Mouse (Mus musculus): ENCODE results near the gene Irs3. TPM values are rescaled to one million over a fixed set of nuclear protein-coding genes. Genes with fewer than 3 reads are reported as not detected.

The Irs3 gene
- polyA plus RNA-seq (2014; fragmentation: Illumina TruSeq; extraction: RNeasy Lipid Tissue Mini Kit (QIAGEN cat#74804); ENCODE audit: low replicate concordance) = not detected

GRCm38 (mm10) chr5:137645652-137646091 lies at the start of gene Irs3:
Gene Irs3, minus strand, starts transcription at chr5:137645714.

GRCm38 (mm10) chr5:137684294-137685123 lies 39.0 kb upstream of the Irs3 start, which contains the start of gene Agfg2:
Gene Agfg2, minus strand, starts transcription at chr5:137684726.

GRCm38 (mm10) chr5:137641054-137641453 lies 4.5 kb downstream of the Irs3 start, which contains the start of gene Sap25:
Gene Sap25, plus strand, starts transcription at chr5:137641334.

GRCm38 (mm10) chr5:137628498-137629305 lies 16.8 kb downstream of the Irs3 start, which contains the start of the genes Fbxo24, Lrch4 and Gm20605:
Gene Fbxo24, minus strand, starts transcription at chr5:137629002.
Gene Lrch4, plus strand, starts transcription at chr5:137629121.
Gene Gm20605, plus strand, starts transcription at chr5:137629175.

GRCm38 (mm10) chr5:137613550-137613949 lies 32.0 kb downstream of the Irs3 start, which contains the start of gene Pcolce:
Gene Pcolce, minus strand, starts transcription at chr5:137613784.

GRCm38 (mm10) chr5:137600619-137601364 lies 44.7 kb downstream of the Irs3 start, which contains the start of gene Mospd3:
Gene Mospd3, minus strand, starts transcription at chr5:137601058.

Other genes with a start within 250 kb of the Irs3 start
- gene Zan, start 168.7 kb downstream of the Irs3 start, polyA plus RNA-seq (2014; fragmentation: Illumina TruSeq; extraction: RNeasy Lipid Tissue Mini Kit (QIAGEN cat#74804); ENCODE audit: low replicate concordance) = 0.19 TPM
- gene Pop7, start 143.2 kb downstream of the Irs3 start, polyA plus RNA-seq (2014; fragmentation: Illumina TruSeq; extraction: RNeasy Lipid Tissue Mini Kit (QIAGEN cat#74804); ENCODE audit: low replicate concordance) = not detected
- gene Gigyf1, start 127.2 kb downstream of the Irs3 start, polyA plus RNA-seq (2014; fragmentation: Illumina TruSeq; extraction: RNeasy Lipid Tissue Mini Kit (QIAGEN cat#74804); ENCODE audit: low replicate concordance) = 0.97 TPM
- not detected for gene Epo, start 112.5 kb downstream of the Irs3 start, polyA plus RNA-seq (2014; fragmentation: Illumina TruSeq; extraction: RNeasy Lipid Tissue Mini Kit (QIAGEN cat#74804); ENCODE audit: low replicate concordance)
- gene Gnb2, start 112.2 kb downstream of the Irs3 start, polyA plus RNA-seq (2014; fragmentation: Illumina TruSeq; extraction: RNeasy Lipid Tissue Mini Kit (QIAGEN cat#74804); ENCODE audit: low replicate concordance) = 1.5 TPM
- gene Actl6b, start 92.2 kb downstream of the Irs3 start, polyA plus RNA-seq (2014; fragmentation: Illumina TruSeq; extraction: RNeasy Lipid Tissue Mini Kit (QIAGEN cat#74804); ENCODE audit: low replicate concordance) = not detected
- gene Tfr2, start 75.9 kb downstream of the Irs3 start, polyA plus RNA-seq (2014; fragmentation: Illumina TruSeq; extraction: RNeasy Lipid Tissue Mini Kit (QIAGEN cat#74804); ENCODE audit: low replicate concordance) = not detected
- gene Mospd3, start 44.7 kb downstream of the Irs3 start, polyA plus RNA-seq (2014; fragmentation: Illumina TruSeq; extraction: RNeasy Lipid Tissue Mini Kit (QIAGEN cat#74804); ENCODE audit: low replicate concordance) = not detected
- 1.5 TPM for gene Pcolce, start 31.9 kb downstream of the Irs3 start, polyA plus RNA-seq (2014; fragmentation: Illumina TruSeq; extraction: RNeasy Lipid Tissue Mini Kit (QIAGEN cat#74804); ENCODE audit: low replicate concordance)
- gene Fbxo24, start 16.7 kb downstream of the Irs3 start, polyA plus RNA-seq (2014; fragmentation: Illumina TruSeq; extraction: RNeasy Lipid Tissue Mini Kit (QIAGEN cat#74804); ENCODE audit: low replicate concordance) = not detected
- gene Lrch4, start 16.6 kb downstream of the Irs3 start, polyA plus RNA-seq (2014; fragmentation: Illumina TruSeq; extraction: RNeasy Lipid Tissue Mini Kit (QIAGEN cat#74804); ENCODE audit: low replicate concordance) = 0.30 TPM
- not detected for gene Gm20605, start 16.5 kb downstream of the Irs3 start, polyA plus RNA-seq (2014; fragmentation: Illumina TruSeq; extraction: RNeasy Lipid Tissue Mini Kit (QIAGEN cat#74804); ENCODE audit: low replicate concordance)
- not detected for gene Sap25, start 4.4 kb downstream of the Irs3 start, polyA plus RNA-seq (2014; fragmentation: Illumina TruSeq; extraction: RNeasy Lipid Tissue Mini Kit (QIAGEN cat#74804); ENCODE audit: low replicate concordance)
- gene Agfg2, start 39.0 kb upstream of the Irs3 start, polyA plus RNA-seq (2014; fragmentation: Illumina TruSeq; extraction: RNeasy Lipid Tissue Mini Kit (QIAGEN cat#74804); ENCODE audit: low replicate concordance) = 2.0 TPM
- 0.22 TPM for gene Nyap1, start 95.9 kb upstream of the Irs3 start, polyA plus RNA-seq (2014; fragmentation: Illumina TruSeq; extraction: RNeasy Lipid Tissue Mini Kit (QIAGEN cat#74804); ENCODE audit: low replicate concordance)
- 1.5 TPM for gene Tsc22d4, start 100.0 kb upstream of the Irs3 start, polyA plus RNA-seq (2014; fragmentation: Illumina TruSeq; extraction: RNeasy Lipid Tissue Mini Kit (QIAGEN cat#74804); ENCODE audit: low replicate concordance)
- gene Ppp1r35, start 133.1 kb upstream of the Irs3 start, polyA plus RNA-seq (2014; fragmentation: Illumina TruSeq; extraction: RNeasy Lipid Tissue Mini Kit (QIAGEN cat#74804); ENCODE audit: low replicate concordance) = not detected
- gene Mepce, start 141.9 kb upstream of the Irs3 start, polyA plus RNA-seq (2014; fragmentation: Illumina TruSeq; extraction: RNeasy Lipid Tissue Mini Kit (QIAGEN cat#74804); ENCODE audit: low replicate concordance) = 6.3 TPM
- 2.7 TPM for gene Zcwpw1, start 142.1 kb upstream of the Irs3 start, polyA plus RNA-seq (2014; fragmentation: Illumina TruSeq; extraction: RNeasy Lipid Tissue Mini Kit (QIAGEN cat#74804); ENCODE audit: low replicate concordance)
- gene Pilra, start 190.6 kb upstream of the Irs3 start, polyA plus RNA-seq (2014; fragmentation: Illumina TruSeq; extraction: RNeasy Lipid Tissue Mini Kit (QIAGEN cat#74804); ENCODE audit: low replicate concordance) = 4.7 TPM
- gene Pilrb1, start 212.4 kb upstream of the Irs3 start, polyA plus RNA-seq (2014; fragmentation: Illumina TruSeq; extraction: RNeasy Lipid Tissue Mini Kit (QIAGEN cat#74804); ENCODE audit: low replicate concordance) = 8.6 TPM
- gene Pilrb2, start 226.1 kb upstream of the Irs3 start, polyA plus RNA-seq (2014; fragmentation: Illumina TruSeq; extraction: RNeasy Lipid Tissue Mini Kit (QIAGEN cat#74804); ENCODE audit: low replicate concordance) = 6.1 TPM

Data from small intestine, adult 10 weeks (tissue).